ENCODE assay signal across 11 mouse cellular contexts in genomic region chr8:125271357-125271756, GRCm38 (mm10).
DNase-seq lines count a peak whose midpoint lies in the region; ATAC-seq and TF ChIP-seq lines count a peak whose summit lies in the region.
"Had no signal": no experiment of that assay in that cellular context is flagged by ENCODE, and none has a peak within 500 bp of the region (broad histone marks: within the 10 kb centered on the region; RNA-seq: fewer than 3 reads in every experiment).

No protein-coding gene starts in this region.

- H3K27me3 ChIP-seq in kidney, embryonic 14.5 days (ENCODE audit: control insufficient read depth, insufficient read depth, low read length): no peaks in the 10 kb centered on the region
- H3K27me3 ChIP-seq in limb, embryonic 15.5 days: no peaks in the 10 kb centered on the region

- H3K4me2 ChIP-seq in kidney, embryonic 14.5 days (replicated peaks; ENCODE audit: low read depth, low read length): no peak overlapping the region
- no peak overlapping the region for H3K4me2 ChIP-seq in limb, embryonic 15.5 days

- H3K27ac ChIP-seq in gastrocnemius, adult 2 months: peak overlapping the region; percentile 16; the same call in 1 of the 2 replicates
- H3K27ac ChIP-seq in kidney, embryonic 14.5 days (ENCODE audit: low read depth, low read length): peak overlapping the region; percentile 42; the same call in 1 of the 2 replicates
- peak overlapping the region; percentile 46 for H3K27ac ChIP-seq in brown adipose tissue, adult 24 weeks (replicated peaks; ENCODE audit: low read depth, low read length)
- H3K27ac ChIP-seq in limb, embryonic 15.5 days: no peak overlapping the region

- 72% methylated on average over 5 of the region's 5 CpGs for WGBS in kidney, embryonic 14.5 days
- 75% methylated on average over 5 of the region's 5 CpGs for WGBS in limb, embryonic 15.5 days

- H3K9ac ChIP-seq in kidney, embryonic 14.5 days (ENCODE audit: low read depth, low read length): no peak overlapping the region
- H3K9ac ChIP-seq in limb, embryonic 15.5 days: no peak overlapping the region

- intact Hi-C loops in gastrocnemius, adult 2 months (cut with DNase I): no loop called here

- H3K4me1 ChIP-seq in kidney, embryonic 14.5 days (ENCODE audit: control insufficient read depth, insufficient read depth, low read length): no peaks in the 10 kb centered on the region
- H3K4me1 ChIP-seq in brown adipose tissue, adult 24 weeks (ENCODE audit: control insufficient read depth, insufficient read depth, insufficient read length, low read length): peaks cover 14% of the 10 kb centered on the region; the same call in 1 of the 2 replicates
- no peaks in the 10 kb centered on the region for H3K4me1 ChIP-seq in limb, embryonic 15.5 days

- H3K9me3 ChIP-seq in kidney, embryonic 14.5 days (ENCODE audit: control insufficient read depth, low read length): no peaks in the 10 kb centered on the region
- no peaks in the 10 kb centered on the region for H3K9me3 ChIP-seq in limb, embryonic 15.5 days

- H3K4me3 ChIP-seq in gastrocnemius, adult 2 months: no peak overlapping the region
- H3K4me3 ChIP-seq in kidney, embryonic 14.5 days (ENCODE audit: low read length): no peak overlapping the region
- no peak overlapping the region for H3K4me3 ChIP-seq in brown adipose tissue, adult 24 weeks (ENCODE audit: insufficient read depth, low read depth, low read length)
- H3K4me3 ChIP-seq in limb, embryonic 15.5 days: no peak overlapping the region

- DNase-seq in gastrocnemius, adult 2 months: peak; percentile 40
- no peak for DNase-seq in gastrocnemius, adult 8-10 months (ENCODE audit: low spot score in 2 of 2)
- DNase-seq in kidney, adult 18-20 months: no peak
- no peak for DNase-seq in spleen, postnatal 36 days (ENCODE audit: low spot score in 2 of 2)
- no peak for DNase-seq in T-cell, adult 2 months (ENCODE audit: low spot score)
- DNase-seq: cerebellum, adult 2 months; embryo, embryonic 11 days; right cerebral cortex, postnatal 4 days had no signal

- H3K36me3 ChIP-seq in kidney, embryonic 14.5 days (ENCODE audit: control insufficient read depth, insufficient read depth, low read length): no peaks in the 10 kb centered on the region
- H3K36me3 ChIP-seq in limb, embryonic 15.5 days: no peaks in the 10 kb centered on the region

- ATAC-seq in kidney, embryonic 14.5 days (ENCODE audit: low FRiP score, low TSS enrichment): no peak
- 0 out of 2 replicates have a peak, but pooled peaks have one; percentile 40 for ATAC-seq in limb, embryonic 15.5 days (ENCODE audit: insufficient number of reproducible peaks, low FRiP score, low TSS enrichment, low read depth)

- TF ChIP-seq CTCF in gastrocnemius, adult 2 months (IDR thresholded peaks at IDR 0.05): no peak
